Mouse (Mus musculus): ENCODE data around the gene Nckap5. TPM values are rescaled to one million over a fixed set of nuclear protein-coding genes. Genes with fewer than 3 reads are reported as not detected.

The Nckap5 gene
- polyA plus RNA-seq, 1 experiment from 2014 or later, result 10.9 TPM

DNA sequence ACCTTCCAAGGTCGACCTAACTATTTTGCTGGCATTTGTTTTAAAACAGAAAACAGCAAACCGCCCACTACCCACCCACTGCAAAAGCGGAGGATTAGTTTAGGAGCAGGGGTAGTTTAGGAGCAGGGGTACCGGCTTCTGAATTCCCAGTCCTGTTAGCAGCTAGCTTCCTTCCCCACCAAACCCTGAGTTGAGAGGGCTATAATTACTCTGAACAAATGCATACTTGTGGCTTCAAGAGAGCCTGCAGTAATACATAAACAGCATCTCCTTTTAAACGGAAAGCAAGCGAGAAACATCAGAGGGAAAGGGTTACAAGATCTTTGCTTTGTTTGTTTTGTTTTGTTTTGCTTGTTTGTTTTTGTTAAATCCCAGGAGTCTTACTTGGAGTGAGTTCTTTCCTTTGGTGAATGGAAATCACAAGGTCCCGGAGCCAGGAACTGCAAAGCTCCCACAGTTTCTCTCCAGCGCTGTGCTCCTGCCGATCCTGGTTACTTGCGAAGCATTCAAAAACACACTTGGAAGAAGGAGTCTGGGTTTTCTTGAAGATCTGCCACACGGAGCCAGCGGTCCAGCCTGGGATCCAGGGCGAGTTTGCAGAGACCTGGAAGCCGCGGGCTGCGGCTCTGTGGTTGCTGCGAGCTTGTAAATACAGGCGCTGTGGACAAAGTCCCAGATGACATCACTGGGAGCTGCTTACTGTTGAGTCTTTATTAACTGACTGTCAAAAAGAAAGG is 92.9 kb downstream of the Nckap5 start:
- peaks cover 13% of the 10 kb centered on the region for H3K4me1 ChIP-seq (ENCODE audit: control insufficient read depth, insufficient read depth, low read length)
- H3K36me3 ChIP-seq (ENCODE audit: control insufficient read depth, insufficient read depth, low read length), result no peaks in the 10 kb centered on the region
- H3K27me3 ChIP-seq (ENCODE audit: control insufficient read depth, insufficient read depth, low read depth, low read length), result no peaks in the 10 kb centered on the region; the same call in 1 of the 2 replicates
- H3K4me3 ChIP-seq (ENCODE audit: low read depth, low read length), result peak overlapping the region; percentile 45
- whole genome bisulfite sequencing, result 4% methylated on average over 18 of the region's 18 CpGs
- H3K4me2 ChIP-seq (ENCODE audit: low read length), result peak overlapping the region; percentile 89
- peak; percentile 36; the same call in 1 of the 2 replicates for ATAC-seq
- H3K27ac ChIP-seq (ENCODE audit: low read length), result peak overlapping the region; percentile 70
- H3K9me3 ChIP-seq (replicated peaks; ENCODE audit: control insufficient read depth, low read length, poor library complexity, severe bottlenecking), result no peaks in the 10 kb centered on the region
- H3K9ac ChIP-seq (ENCODE audit: low read depth, low read length), result peak overlapping the region; percentile 57

- H3K9ac ChIP-seq (ENCODE audit: low read depth, low read length), result no peak overlapping the region
- H3K4me3 ChIP-seq (ENCODE audit: low read depth, low read length), result no peak overlapping the region
- H3K27me3 ChIP-seq (ENCODE audit: control insufficient read depth, insufficient read depth, low read depth, low read length), result no peaks in the 10 kb centered on the region; the same call in 1 of the 2 replicates
- peaks cover 3% of the 10 kb centered on the region for H3K4me1 ChIP-seq (ENCODE audit: control insufficient read depth, insufficient read depth, low read length)
- H3K36me3 ChIP-seq (ENCODE audit: control insufficient read depth, insufficient read depth, low read length), result no peaks in the 10 kb centered on the region
- H3K9me3 ChIP-seq (replicated peaks; ENCODE audit: control insufficient read depth, low read length, poor library complexity, severe bottlenecking), result no peaks in the 10 kb centered on the region
- H3K4me2 ChIP-seq (ENCODE audit: low read length), result no peak overlapping the region
- no peak overlapping the region for H3K27ac ChIP-seq (ENCODE audit: low read length)
- ATAC-seq, result no peak
Observed at GRCm38 (mm10) chr1:126731691-126732090, 98.9 kb downstream of the Nckap5 start.

DNA sequence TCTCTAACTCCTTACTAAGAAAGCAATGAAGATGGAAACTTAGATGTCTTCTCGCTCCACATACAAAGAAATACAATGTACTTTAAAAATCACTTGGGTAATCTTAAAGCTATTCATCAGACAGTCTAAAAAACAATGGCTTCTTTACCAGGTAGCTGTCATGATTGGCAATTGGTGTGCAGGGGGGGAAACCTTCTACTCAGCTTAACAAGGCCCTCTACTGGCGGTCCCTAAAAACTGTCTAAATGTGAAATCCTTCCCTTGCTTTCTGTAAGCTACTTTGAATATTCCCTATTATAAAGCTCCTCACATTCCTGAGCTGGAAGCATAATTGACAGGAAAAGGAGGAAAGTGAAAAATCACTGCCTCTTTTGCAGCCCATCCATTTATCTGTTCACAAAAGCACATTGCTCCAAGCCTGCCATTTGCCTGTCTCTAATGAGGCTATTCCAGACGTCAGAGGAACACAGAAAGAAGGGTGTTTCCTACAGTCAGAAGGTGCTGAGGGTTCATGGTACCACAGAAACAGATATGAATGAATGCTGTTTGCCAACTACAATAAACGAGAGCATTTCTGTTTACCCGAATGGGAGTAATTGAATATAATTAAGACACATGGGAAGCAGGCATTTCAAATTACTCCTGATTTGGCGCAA is 104.1 kb downstream of the Nckap5 start:
- peak; percentile 51; the same call in 1 of the 2 replicates for ATAC-seq
- Histone ChIP-seq H3K36me3 (ENCODE audit: control insufficient read depth, insufficient read depth, low read length) (no peaks in the 10 kb centered on the region), H3K27ac (ENCODE audit: low read length) (0 out of 2 replicates have a peak overlapping the region, but pooled peaks have one; percentile 15), H3K9me3 (replicated peaks; ENCODE audit: control insufficient read depth, low read length, poor library complexity, severe bottlenecking) (no peaks in the 10 kb centered on the region), H3K4me3 (ENCODE audit: low read depth, low read length) (no peak overlapping the region), H3K4me2 (ENCODE audit: low read length) (no peak overlapping the region), H3K27me3 (ENCODE audit: control insufficient read depth, insufficient read depth, low read depth, low read length) (no peaks in the 10 kb centered on the region), H3K4me1 (ENCODE audit: control insufficient read depth, insufficient read depth, low read length) (peaks cover 9% of the 10 kb centered on the region), H3K9ac (ENCODE audit: low read depth, low read length) (no peak overlapping the region)
- 46% methylated on average over 6 of the region's 6 CpGs for WGBS

DNA sequence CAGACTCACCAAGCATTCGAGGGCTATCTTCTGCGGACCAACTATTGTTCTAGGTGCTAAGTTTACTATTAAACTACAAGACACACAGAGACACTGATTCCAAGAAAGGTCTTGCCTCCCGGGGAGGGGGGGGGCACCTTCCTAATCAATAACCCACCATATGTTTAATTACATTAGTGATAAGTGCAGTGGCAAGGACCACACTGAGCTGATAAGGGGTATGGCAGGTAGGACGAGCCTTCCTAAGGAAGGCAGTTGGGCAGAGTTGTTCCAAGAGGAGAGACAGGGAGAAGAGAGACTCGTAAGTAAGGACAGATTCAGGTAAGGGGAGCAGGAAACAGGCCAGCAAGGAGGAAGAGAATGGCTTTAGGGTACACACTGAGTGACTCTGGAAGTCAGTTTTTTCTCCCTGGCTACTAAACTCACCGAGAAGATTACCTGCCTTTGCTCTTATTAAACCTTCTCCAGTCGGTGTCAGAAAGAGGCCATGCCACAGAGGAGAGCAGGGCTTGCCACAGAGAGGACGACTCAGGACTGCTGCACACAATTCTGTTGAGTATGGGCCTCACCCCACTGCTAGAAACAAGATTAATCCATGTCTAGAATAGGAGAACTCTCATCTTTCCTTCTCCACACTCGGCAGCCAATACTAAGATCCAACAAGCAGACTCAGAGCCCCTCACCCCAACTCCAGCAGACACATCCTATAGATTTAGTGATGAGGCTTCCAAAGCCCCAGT is 104.8 kb downstream of the Nckap5 start:
- Histone ChIP-seq H3K4me1 (ENCODE audit: control insufficient read depth, insufficient read depth, low read length) (peaks cover 9% of the 10 kb centered on the region), H3K27me3 (ENCODE audit: control insufficient read depth, insufficient read depth, low read depth, low read length) (no peaks in the 10 kb centered on the region), H3K9ac (ENCODE audit: low read depth, low read length) (no peak overlapping the region), H3K9me3 (replicated peaks; ENCODE audit: control insufficient read depth, low read length, poor library complexity, severe bottlenecking) (no peaks in the 10 kb centered on the region), H3K36me3 (ENCODE audit: control insufficient read depth, insufficient read depth, low read length) (no peaks in the 10 kb centered on the region), H3K4me3 (ENCODE audit: low read depth, low read length) (no peak overlapping the region), H3K27ac (ENCODE audit: low read length) (no peak overlapping the region), H3K4me2 (ENCODE audit: low read length) (no peak overlapping the region)
- 72% methylated on average over 9 of the region's 9 CpGs for WGBS
- 0 out of 2 replicates have a peak, but pooled peaks have one; percentile 45 for ATAC-seq

DNA sequence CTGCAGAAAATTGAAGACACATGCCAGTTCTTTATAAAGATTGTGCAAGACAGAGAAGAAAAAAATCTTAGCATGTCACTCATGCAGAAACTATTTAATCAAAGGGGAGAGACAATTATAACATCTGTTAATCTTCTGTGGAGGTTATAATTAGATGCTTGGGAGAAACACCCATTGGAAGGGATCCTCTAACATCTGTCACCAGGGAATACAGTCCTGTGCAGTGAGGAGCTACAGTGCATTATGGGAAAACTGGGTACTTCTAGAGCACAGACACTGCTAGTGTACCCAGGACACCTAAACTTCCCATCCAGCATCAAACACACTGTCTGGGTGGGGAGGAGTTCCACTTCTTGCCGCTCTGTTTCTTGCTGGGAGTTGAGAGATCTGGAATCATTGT is 108.7 kb downstream of the Nckap5 start:
- no peak for ATAC-seq
- Histone ChIP-seq H3K36me3 (ENCODE audit: control insufficient read depth, insufficient read depth, low read length) (no peaks in the 10 kb centered on the region), H3K27me3 (ENCODE audit: control insufficient read depth, insufficient read depth, low read depth, low read length) (no peaks in the 10 kb centered on the region), H3K4me1 (ENCODE audit: control insufficient read depth, insufficient read depth, low read length) (peaks cover 8% of the 10 kb centered on the region), H3K9ac (ENCODE audit: low read depth, low read length) (no peak overlapping the region), H3K4me2 (ENCODE audit: low read length) (no peak overlapping the region), H3K27ac (ENCODE audit: low read length) (no peak overlapping the region), H3K4me3 (ENCODE audit: low read depth, low read length) (no peak overlapping the region), H3K9me3 (replicated peaks; ENCODE audit: control insufficient read depth, low read length, poor library complexity, severe bottlenecking) (no peaks in the 10 kb centered on the region)
- WGBS, result 72% methylated on average over 1 of the region's 1 CpGs

DNA sequence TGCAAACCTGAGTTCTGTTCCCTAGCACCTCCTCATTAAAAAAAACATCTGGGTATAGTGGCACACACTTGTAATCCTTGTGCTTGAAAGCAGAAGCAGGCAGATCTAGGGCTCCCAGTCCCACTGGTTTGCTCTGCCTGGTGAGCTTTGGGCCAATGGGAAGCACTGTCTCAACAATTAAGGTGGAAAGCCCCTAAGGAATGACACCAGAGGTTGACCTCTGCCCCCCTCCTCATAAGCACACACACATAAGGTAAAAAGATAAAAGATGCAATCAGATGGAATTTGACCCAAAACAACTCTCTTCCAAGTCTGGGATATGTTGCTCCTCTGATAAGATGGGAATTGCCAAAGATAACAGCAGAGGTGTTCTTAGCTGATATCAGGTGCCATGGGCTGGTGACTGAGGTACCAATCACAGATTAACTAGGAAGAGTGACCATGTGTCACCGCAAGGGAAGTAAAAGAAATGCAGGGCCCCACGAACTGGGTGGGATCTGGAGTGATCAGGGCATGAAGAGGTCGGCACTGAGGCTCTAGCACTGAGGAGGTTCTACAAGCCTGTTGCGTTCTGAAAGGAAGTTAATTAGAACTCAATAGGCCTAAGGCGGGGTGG is 110.8 kb downstream of the Nckap5 start:
- WGBS, result 73% methylated on average over 5 of the region's 5 CpGs
- Histone ChIP-seq H3K4me1 (ENCODE audit: control insufficient read depth, insufficient read depth, low read length) (no peaks in the 10 kb centered on the region), H3K4me3 (ENCODE audit: low read depth, low read length) (no peak overlapping the region), H3K36me3 (ENCODE audit: control insufficient read depth, insufficient read depth, low read length) (no peaks in the 10 kb centered on the region), H3K9ac (ENCODE audit: low read depth, low read length) (no peak overlapping the region), H3K9me3 (replicated peaks; ENCODE audit: control insufficient read depth, low read length, poor library complexity, severe bottlenecking) (no peaks in the 10 kb centered on the region), H3K4me2 (ENCODE audit: low read length) (no peak overlapping the region), H3K27me3 (ENCODE audit: control insufficient read depth, insufficient read depth, low read depth, low read length) (no peaks in the 10 kb centered on the region), H3K27ac (ENCODE audit: low read length) (no peak overlapping the region)
- no peak for ATAC-seq

DNA sequence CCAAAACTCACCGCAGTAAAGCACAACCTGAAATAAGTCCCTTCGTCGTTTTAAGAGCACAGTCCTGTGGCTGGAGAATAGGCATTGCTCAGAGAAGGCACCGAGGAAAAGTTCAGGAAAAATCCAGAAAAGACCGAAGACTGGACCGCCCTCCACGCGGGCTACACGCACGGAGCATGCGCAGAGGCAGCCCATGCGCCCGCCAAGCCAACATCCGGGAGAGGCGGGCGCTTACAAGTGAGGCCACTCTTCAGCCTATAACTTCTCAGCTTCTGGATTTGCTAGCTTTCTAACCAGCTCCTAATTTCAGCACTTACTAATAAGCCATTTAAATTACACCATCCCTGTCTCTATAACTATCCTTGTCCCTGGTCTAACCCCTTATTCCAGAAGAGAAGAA is 124.0 kb downstream of the Nckap5 start:
- WGBS, result 97% methylated on average over 16 of the region's 16 CpGs
- no peak overlapping the region for H3K4me2 ChIP-seq (ENCODE audit: low read length)
- no peaks in the 10 kb centered on the region for H3K4me1 ChIP-seq (ENCODE audit: control insufficient read depth, insufficient read depth, low read length)
- H3K4me3 ChIP-seq (ENCODE audit: low read depth, low read length), result no peak overlapping the region
- no peak for ATAC-seq
- no peaks in the 10 kb centered on the region for H3K36me3 ChIP-seq (ENCODE audit: control insufficient read depth, insufficient read depth, low read length)
- no peaks in the 10 kb centered on the region for H3K27me3 ChIP-seq (ENCODE audit: control insufficient read depth, insufficient read depth, low read depth, low read length)
- no peak overlapping the region for H3K27ac ChIP-seq (ENCODE audit: low read length)
- H3K9me3 ChIP-seq (replicated peaks; ENCODE audit: control insufficient read depth, low read length, poor library complexity, severe bottlenecking), result no peaks in the 10 kb centered on the region
- H3K9ac ChIP-seq (ENCODE audit: low read depth, low read length), result no peak overlapping the region

GRCm38 (mm10) chr1:126700978-126701320 is 129.7 kb downstream of the Nckap5 start:
- ATAC-seq, result peak; percentile 56; the same call in 1 of the 2 replicates
- Histone ChIP-seq H3K36me3 (ENCODE audit: control insufficient read depth, insufficient read depth, low read length) (no peaks in the 10 kb centered on the region), H3K9me3 (replicated peaks; ENCODE audit: control insufficient read depth, low read length, poor library complexity, severe bottlenecking) (no peaks in the 10 kb centered on the region), H3K4me1 (ENCODE audit: control insufficient read depth, insufficient read depth, low read length) (peaks cover 7% of the 10 kb centered on the region; the same call in 1 of the 2 replicates), H3K9ac (ENCODE audit: low read depth, low read length) (no peak overlapping the region), H3K27ac (ENCODE audit: low read length) (peak overlapping the region; percentile 64), H3K4me2 (ENCODE audit: low read length) (peak overlapping the region; percentile 24), H3K27me3 (ENCODE audit: control insufficient read depth, insufficient read depth, low read depth, low read length) (no peaks in the 10 kb centered on the region), H3K4me3 (ENCODE audit: low read depth, low read length) (no peak overlapping the region)
- WGBS, result 57% methylated on average over 4 of the region's 4 CpGs

All from midbrain, embryonic 16.5 days (tissue).